Mouse (Mus musculus): ENCODE results near the gene Stum. TPM values are rescaled to one million over a fixed set of nuclear protein-coding genes. Genes with fewer than 3 reads are reported as not detected.
"Not testable (repeated sequence)": the region's sequence is repeated elsewhere in the genome, so short reads cannot be mapped to it uniquely, and the experiment has no call there.

The Stum gene
- polyA plus RNA-seq, 1 experiment from 2014 or later = 0.14 TPM

- H3K4me2 ChIP-seq; H3K4me1 ChIP-seq (replicated peaks; ENCODE audit: control insufficient read depth, insufficient read depth, low read length); ATAC-seq (replicated peaks; ENCODE audit: low FRiP score); H3K27me3 ChIP-seq (replicated peaks; ENCODE audit: control insufficient read depth, insufficient read depth, low read length); DNase-seq (ENCODE audit: low spot score); H3K36me3 ChIP-seq (ENCODE audit: control insufficient read depth, insufficient read depth, low read length); H3K9ac ChIP-seq (ENCODE audit: low read depth, low read length); H3K4me3 ChIP-seq (ENCODE audit: low read depth, low read length); H3K27ac ChIP-seq (ENCODE audit: low read depth, low read length); H3K9me3 ChIP-seq (ENCODE audit: control insufficient read depth, low read length): not testable (repeated sequence)
- 91% methylated on average over 7 of the region's 7 CpGs for WGBS
These were observed 35.6 kb upstream of the Stum start for GRCm38 (mm10) chr1:180518899-180519298.

- no peaks in the 10 kb centered on the region for H3K9me3 ChIP-seq (ENCODE audit: control insufficient read depth, low read length)
- ATAC-seq (replicated peaks; ENCODE audit: low FRiP score) (no peak), DNase-seq (ENCODE audit: low spot score) (no peak)
- 74% methylated on average over 8 of the region's 8 CpGs for WGBS
- no peak overlapping the region for H3K27ac ChIP-seq (ENCODE audit: low read depth, low read length)
- no peak overlapping the region for H3K4me2 ChIP-seq
- no peak overlapping the region for H3K9ac ChIP-seq (ENCODE audit: low read depth, low read length)
- no peak overlapping the region for H3K4me3 ChIP-seq (ENCODE audit: low read depth, low read length)
- no peaks in the 10 kb centered on the region for H3K27me3 ChIP-seq (replicated peaks; ENCODE audit: control insufficient read depth, insufficient read depth, low read length)
- H3K36me3 ChIP-seq (ENCODE audit: control insufficient read depth, insufficient read depth, low read length) = no peaks in the 10 kb centered on the region
- no peaks in the 10 kb centered on the region for H3K4me1 ChIP-seq (replicated peaks; ENCODE audit: control insufficient read depth, insufficient read depth, low read length)
These were observed 35.1 kb upstream of the Stum start for GRCm38 (mm10) chr1:180518412-180518811.

GRCm38 (mm10) chr1:180517390-180518054 lies 34.2 kb upstream of the Stum start:
- ATAC-seq (replicated peaks; ENCODE audit: low FRiP score) = no peak
- no peaks in the 10 kb centered on the region for H3K27me3 ChIP-seq (replicated peaks; ENCODE audit: control insufficient read depth, insufficient read depth, low read length)
- no peak overlapping the region for H3K4me3 ChIP-seq (ENCODE audit: low read depth, low read length)
- 57% methylated on average over 10 of the region's 10 CpGs for WGBS
- no peak overlapping the region for H3K4me2 ChIP-seq
- H3K9ac ChIP-seq (ENCODE audit: low read depth, low read length) = no peak overlapping the region
- no peak overlapping the region for H3K27ac ChIP-seq (ENCODE audit: low read depth, low read length)
- H3K9me3 ChIP-seq (ENCODE audit: control insufficient read depth, low read length) = no peaks in the 10 kb centered on the region
- H3K36me3 ChIP-seq (ENCODE audit: control insufficient read depth, insufficient read depth, low read length) = no peaks in the 10 kb centered on the region
- DNase-seq (ENCODE audit: low spot score) = no peak
- H3K4me1 ChIP-seq (replicated peaks; ENCODE audit: control insufficient read depth, insufficient read depth, low read length) = no peaks in the 10 kb centered on the region

- 69% methylated on average over 2 of the region's 2 CpGs for WGBS
- H3K9ac ChIP-seq (ENCODE audit: low read depth, low read length) = no peak overlapping the region
- no peak overlapping the region for H3K4me2 ChIP-seq
These were observed 30.8 kb upstream of the Stum start for GRCm38 (mm10) chr1:180514077-180514476.

DNA sequence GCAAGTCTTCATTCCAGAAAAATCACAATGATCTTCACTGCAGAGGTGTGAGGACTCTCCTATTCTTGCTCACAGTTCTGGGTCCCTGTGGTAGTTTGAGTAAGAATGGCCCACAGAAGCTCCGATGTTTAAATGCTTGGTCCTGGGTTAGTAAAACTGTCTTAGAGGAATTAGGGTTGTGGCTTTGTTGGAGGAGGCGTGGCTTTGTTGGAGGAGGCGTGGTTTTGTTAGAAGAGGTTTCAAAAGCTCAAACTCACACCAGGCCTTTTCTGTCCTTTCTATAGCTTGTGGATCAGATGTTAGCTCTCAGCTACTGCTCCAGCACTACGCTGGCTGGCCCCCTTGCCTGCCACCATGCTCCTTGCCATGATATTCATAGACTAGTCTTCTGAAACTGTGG lies 27.6 kb upstream of the Stum start:
- H3K4me3 ChIP-seq (ENCODE audit: low read depth, low read length) = no peak overlapping the region
- 46% methylated on average over 4 of the region's 4 CpGs for WGBS
- ATAC-seq (replicated peaks; ENCODE audit: low FRiP score) = no peak
- no peaks in the 10 kb centered on the region for H3K9me3 ChIP-seq (ENCODE audit: control insufficient read depth, low read length)
- DNase-seq (ENCODE audit: low spot score) = no peak
- H3K36me3 ChIP-seq (ENCODE audit: control insufficient read depth, insufficient read depth, low read length) = no peaks in the 10 kb centered on the region
- H3K4me2 ChIP-seq = 0 out of 2 replicates have a peak overlapping the region, but pooled peaks have one; percentile 26
- no peaks in the 10 kb centered on the region for H3K27me3 ChIP-seq (replicated peaks; ENCODE audit: control insufficient read depth, insufficient read depth, low read length)
- no peaks in the 10 kb centered on the region for H3K4me1 ChIP-seq (replicated peaks; ENCODE audit: control insufficient read depth, insufficient read depth, low read length)
- no peak overlapping the region for H3K9ac ChIP-seq (ENCODE audit: low read depth, low read length)
- no peak overlapping the region for H3K27ac ChIP-seq (ENCODE audit: low read depth, low read length)

More at GRCm38 (mm10) chr1:180514077-180514476, 30.8 kb upstream of the Stum start:
- H3K9me3 ChIP-seq (ENCODE audit: control insufficient read depth, low read length) = no peaks in the 10 kb centered on the region
- no peak for ATAC-seq (replicated peaks; ENCODE audit: low FRiP score)
- no peak for DNase-seq (ENCODE audit: low spot score)
- H3K27ac ChIP-seq (ENCODE audit: low read depth, low read length) = no peak overlapping the region
- H3K4me3 ChIP-seq (ENCODE audit: low read depth, low read length) = no peak overlapping the region
- H3K27me3 ChIP-seq (replicated peaks; ENCODE audit: control insufficient read depth, insufficient read depth, low read length) = no peaks in the 10 kb centered on the region
- H3K4me1 ChIP-seq (replicated peaks; ENCODE audit: control insufficient read depth, insufficient read depth, low read length) = no peaks in the 10 kb centered on the region
- no peaks in the 10 kb centered on the region for H3K36me3 ChIP-seq (ENCODE audit: control insufficient read depth, insufficient read depth, low read length)

DNA sequence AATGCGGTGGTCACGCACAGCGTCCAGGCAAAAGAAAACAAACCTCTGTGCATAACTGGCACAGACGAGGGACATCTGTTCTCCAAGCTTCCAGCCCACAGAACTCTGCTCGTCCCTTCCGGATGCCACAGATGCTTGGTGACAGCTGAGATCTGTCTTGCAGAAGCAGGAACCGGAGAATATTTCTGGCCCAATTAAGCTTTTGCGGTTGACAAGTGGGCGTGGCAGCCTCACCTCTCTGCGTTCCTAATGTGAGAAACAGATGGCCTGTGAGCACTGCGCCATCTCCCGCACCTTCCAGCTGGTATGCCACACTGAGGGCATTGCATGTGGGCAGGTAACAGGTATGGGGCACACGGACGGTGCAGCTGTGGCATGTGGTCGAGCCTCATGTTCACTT lies 27.1 kb upstream of the Stum start:
- 59% methylated on average over 15 of the region's 15 CpGs for WGBS
- ATAC-seq (replicated peaks; ENCODE audit: low FRiP score) (no peak), DNase-seq (ENCODE audit: low spot score) (no peak)
- H3K4me1 ChIP-seq (replicated peaks; ENCODE audit: control insufficient read depth, insufficient read depth, low read length) = no peaks in the 10 kb centered on the region
- no peaks in the 10 kb centered on the region for H3K9me3 ChIP-seq (ENCODE audit: control insufficient read depth, low read length)
- 0 out of 2 replicates have a peak overlapping the region, but pooled peaks have one; percentile 26 for H3K4me2 ChIP-seq
- H3K4me3 ChIP-seq (ENCODE audit: low read depth, low read length) = no peak overlapping the region
- H3K27me3 ChIP-seq (replicated peaks; ENCODE audit: control insufficient read depth, insufficient read depth, low read length) = no peaks in the 10 kb centered on the region
- no peak overlapping the region for H3K27ac ChIP-seq (ENCODE audit: low read depth, low read length)
- H3K36me3 ChIP-seq (ENCODE audit: control insufficient read depth, insufficient read depth, low read length) = no peaks in the 10 kb centered on the region
- no peak overlapping the region for H3K9ac ChIP-seq (ENCODE audit: low read depth, low read length)

GRCm38 (mm10) chr1:180508662-180509061 lies 25.4 kb upstream of the Stum start:
- no peak for ATAC-seq (replicated peaks; ENCODE audit: low FRiP score)
- Histone ChIP-seq H3K4me2 (no peak overlapping the region), H3K36me3 (ENCODE audit: control insufficient read depth, insufficient read depth, low read length) (no peaks in the 10 kb centered on the region), H3K4me3 (ENCODE audit: low read depth, low read length) (no peak overlapping the region), H3K27me3 (replicated peaks; ENCODE audit: control insufficient read depth, insufficient read depth, low read length) (no peaks in the 10 kb centered on the region), H3K9me3 (ENCODE audit: control insufficient read depth, low read length) (no peaks in the 10 kb centered on the region), H3K4me1 (replicated peaks; ENCODE audit: control insufficient read depth, insufficient read depth, low read length) (no peaks in the 10 kb centered on the region), H3K9ac (ENCODE audit: low read depth, low read length) (no peak overlapping the region), H3K27ac (ENCODE audit: low read depth, low read length) (no peak overlapping the region)
- no peak for DNase-seq (ENCODE audit: low spot score)
- 58% methylated on average over 7 of the region's 7 CpGs for WGBS

DNA sequence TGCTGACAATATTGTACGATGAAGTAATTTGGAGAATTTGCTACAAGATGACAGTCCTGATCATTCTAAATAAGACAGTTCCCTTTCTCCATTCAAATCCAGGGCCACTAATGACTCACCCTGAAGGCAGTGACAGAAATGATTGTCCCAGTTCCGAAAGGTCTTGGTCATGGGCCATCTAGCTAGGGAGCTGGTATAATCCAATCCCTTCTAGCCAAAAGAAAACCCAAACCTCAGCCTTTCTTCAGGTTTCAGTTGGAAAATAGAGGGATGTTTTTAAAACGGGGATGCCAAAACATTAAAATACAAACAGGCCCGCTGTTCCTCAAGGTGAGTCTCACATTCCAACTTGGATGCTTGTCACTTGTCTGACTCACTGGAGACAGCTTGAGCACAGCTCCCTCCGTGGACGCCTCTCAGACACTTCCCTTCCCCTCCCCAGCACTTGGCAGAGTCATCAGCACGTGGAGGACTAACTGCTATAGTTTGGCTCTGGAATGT lies 24.0 kb upstream of the Stum start:
- H3K9me3 ChIP-seq (ENCODE audit: control insufficient read depth, low read length) = no peaks in the 10 kb centered on the region
- ATAC-seq (replicated peaks; ENCODE audit: low FRiP score) (no peak), DNase-seq (ENCODE audit: low spot score) (no peak)
- no peaks in the 10 kb centered on the region for H3K27me3 ChIP-seq (replicated peaks; ENCODE audit: control insufficient read depth, insufficient read depth, low read length)
- 73% methylated on average over 7 of the region's 7 CpGs for WGBS
- H3K4me2 ChIP-seq = no peak overlapping the region
- no peak overlapping the region for H3K4me3 ChIP-seq (ENCODE audit: low read depth, low read length)
- H3K4me1 ChIP-seq (replicated peaks; ENCODE audit: control insufficient read depth, insufficient read depth, low read length) = no peaks in the 10 kb centered on the region
- no peaks in the 10 kb centered on the region for H3K36me3 ChIP-seq (ENCODE audit: control insufficient read depth, insufficient read depth, low read length)
- H3K27ac ChIP-seq (ENCODE audit: low read depth, low read length) = no peak overlapping the region
- no peak overlapping the region for H3K9ac ChIP-seq (ENCODE audit: low read depth, low read length)

DNA sequence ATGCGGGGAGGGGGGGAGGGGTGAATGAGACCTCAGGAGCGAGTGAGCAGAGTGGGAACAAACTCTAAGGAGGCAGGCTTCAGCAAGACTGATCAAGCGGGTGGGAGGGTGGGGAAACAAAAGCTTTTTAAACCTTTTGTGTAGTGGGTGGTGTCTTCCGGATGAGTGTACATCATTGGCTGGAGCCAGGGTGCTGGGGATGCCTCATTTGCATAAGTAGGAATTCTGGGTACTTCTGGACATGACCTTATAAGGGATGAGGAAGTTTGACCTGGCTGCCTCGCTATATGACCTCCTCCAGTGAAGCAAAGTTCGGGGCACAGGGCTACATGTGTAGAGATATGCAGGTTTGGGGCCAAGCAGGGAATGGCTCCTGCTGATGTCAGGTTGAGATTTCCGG lies 23.0 kb upstream of the Stum start:
- Histone ChIP-seq H3K27me3 (replicated peaks; ENCODE audit: control insufficient read depth, insufficient read depth, low read length) (no peaks in the 10 kb centered on the region), H3K36me3 (ENCODE audit: control insufficient read depth, insufficient read depth, low read length) (no peaks in the 10 kb centered on the region), H3K4me1 (replicated peaks; ENCODE audit: control insufficient read depth, insufficient read depth, low read length) (no peaks in the 10 kb centered on the region), H3K4me2 (no peak overlapping the region), H3K4me3 (ENCODE audit: low read depth, low read length) (no peak overlapping the region), H3K27ac (ENCODE audit: low read depth, low read length) (no peak overlapping the region), H3K9me3 (ENCODE audit: control insufficient read depth, low read length) (no peaks in the 10 kb centered on the region), H3K9ac (ENCODE audit: low read depth, low read length) (no peak overlapping the region)
- DNase-seq (ENCODE audit: low spot score) (no peak), ATAC-seq (replicated peaks; ENCODE audit: low FRiP score) (no peak)
- WGBS = 81% methylated on average over 7 of the region's 7 CpGs

Measured in liver, embryonic 11.5 days (tissue).